Mouse (Mus musculus) heart, adult 9 months (tissue): ENCODE results near the gene Klk1b26.
"Not testable (repeated sequence)": the region's sequence is repeated elsewhere in the genome, so short reads cannot be mapped to it uniquely, and the experiment has no call there.

Experiments
- DNase-seq, 2 experiments: peaks; one replicate each; pipeline ENCODE4 v3.0.0; 2022; ENCODE audit warnings: low spot score in 2 of 2

The Klk1b26 gene

GRCm38 (mm10) chr7:44011868-44012267, at the start of gene Klk1b26:
Gene Klk1b26, plus strand, starts transcription at chr7:44012168.
- not testable (repeated sequence) for DNase-seq

- no peak for DNase-seq
Measured at GRCm38 (mm10) chr7:43966451-43966850, 45.5 kb upstream of the Klk1b26 start, which contains the start of gene Klk1b1. Gene Klk1b1, plus strand, starts transcription at chr7:43966751.

- DNase-seq, result no peak
Measured at GRCm38 (mm10) chr7:43967058-43967457, 44.9 kb upstream of the Klk1b26 start.

- no peak for DNase-seq
Measured at GRCm38 (mm10) chr7:43967612-43968011, 44.4 kb upstream of the Klk1b26 start.

- not testable (repeated sequence) for DNase-seq
Measured at GRCm38 (mm10) chr7:43975761-43976160, 36.2 kb upstream of the Klk1b26 start, which contains the start of gene Klk1b9. Gene Klk1b9, plus strand, starts transcription at chr7:43976061.

- no peak for DNase-seq
Measured at GRCm38 (mm10) chr7:43985657-43986056, 26.3 kb upstream of the Klk1b26 start.

GRCm38 (mm10) chr7:43994821-43995220, 17.1 kb upstream of the Klk1b26 start:
- not testable (repeated sequence) for DNase-seq

GRCm38 (mm10) chr7:43995577-43995976, 16.4 kb upstream of the Klk1b26 start, which contains the start of gene Klk1b11:
Gene Klk1b11, plus strand, starts transcription at chr7:43995877.
- DNase-seq, result not testable (repeated sequence)

GRCm38 (mm10) chr7:44004847-44005246, 7.1 kb upstream of the Klk1b26 start:
- DNase-seq, result no peak

- not testable (repeated sequence) for DNase-seq
Measured at GRCm38 (mm10) chr7:44014666-44015065, 2.7 kb downstream of the Klk1b26 start.

- no peak for DNase-seq
Measured at GRCm38 (mm10) chr7:44015071-44015470, 3.1 kb downstream of the Klk1b26 start.

GRCm38 (mm10) chr7:44051990-44052389, 40.0 kb downstream of the Klk1b26 start, which contains the start of gene Klk1b27:
Gene Klk1b27, plus strand, starts transcription at chr7:44052290.
- DNase-seq, result not testable (repeated sequence)
